8 mouse cellular contexts compared by ENCODE assay signal in the genomic region with DNA sequence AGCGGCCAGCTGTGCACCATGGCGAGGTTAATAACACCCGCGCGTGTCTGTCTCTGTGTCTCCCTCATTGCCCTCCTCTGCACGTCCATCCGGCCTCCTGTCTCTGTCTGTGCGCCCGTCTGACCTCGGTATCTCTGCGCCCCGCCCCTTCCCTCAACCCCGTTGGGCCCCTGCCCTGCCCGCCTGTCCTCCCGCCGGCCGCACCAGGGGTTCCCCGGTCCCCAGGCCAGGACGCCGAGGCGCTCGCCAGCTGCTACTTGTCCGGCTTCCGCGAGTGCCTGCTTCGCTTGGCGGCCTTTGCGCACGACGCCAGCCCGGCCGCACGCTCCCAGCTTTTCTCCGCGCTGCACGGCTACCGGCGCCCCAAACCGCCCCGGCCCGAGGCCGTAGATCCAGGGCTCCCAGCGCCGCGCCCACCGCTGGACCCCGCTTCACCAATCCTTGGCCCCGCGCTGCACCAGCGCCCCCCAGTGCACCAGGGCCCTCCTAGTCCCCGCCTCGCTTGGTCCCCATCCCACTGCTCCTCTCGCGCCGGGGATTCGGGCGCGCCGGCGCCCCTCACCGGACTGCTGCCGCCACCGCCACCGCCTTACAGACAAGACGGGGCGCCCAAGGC. TPM values are rescaled to one million over a fixed set of nuclear protein-coding genes. Genes with fewer than 3 reads are reported as not detected.
DNase-seq lines count a peak whose midpoint lies in the region; ATAC-seq lines count a peak whose summit lies in the region.

A gene (minus strand): TSS at position 254 of the 616 bp plus-strand sequence.

- H3K27me3 ChIP-seq in hindbrain, embryonic 13.5 days = peaks cover 32% of the 10 kb centered on the region

- peak within 1 kb of the TSS; percentile 66 for H3K27ac ChIP-seq in hindbrain, embryonic 13.5 days

- no peaks in the 10 kb centered on the region for H3K36me3 ChIP-seq in hindbrain, embryonic 13.5 days

- H3K4me1 ChIP-seq in hindbrain, embryonic 13.5 days (replicated peaks) = peaks cover 58% of the 10 kb centered on the region

- peak within 1 kb of the TSS; percentile 97 for H3K4me2 ChIP-seq in hindbrain, embryonic 13.5 days

- peak; percentile 85 for DNase-seq in MN1 (ENCODE audit: low spot score)
- peak; percentile 85 for DNase-seq in cerebellum, adult 9-10 months
- DNase-seq in frontal cortex, postnatal 14 days (ENCODE audit: low spot score in 2 of 2) = peak; percentile 80 to 85
- peak; percentile 89 to 90 for DNase-seq in layer of hippocampus, postnatal 36 days
- peak; percentile 94 to 95 for DNase-seq in lung, postnatal 4 days
- peak; percentile 90 for DNase-seq in right cerebral cortex, adult 18-20 months
- peak; percentile 60 for DNase-seq in urinary bladder, postnatal 10 days (ENCODE audit: low spot score)

- peak within 1 kb of the TSS; percentile 76 for H3K4me3 ChIP-seq in hindbrain, embryonic 13.5 days

- peak; percentile 77 for ATAC-seq in hindbrain, embryonic 13.5 days (ENCODE audit: low FRiP score)

- peak within 1 kb of the TSS; percentile 80 for H3K9ac ChIP-seq in hindbrain, embryonic 13.5 days

- no peaks in the 10 kb centered on the region for H3K9me3 ChIP-seq in hindbrain, embryonic 13.5 days

- WGBS in hindbrain, embryonic 13.5 days = 1% methylated on average over 64 of the region's 66 CpGs

RNA-seq across cellular contexts. Expression of the gene that starts here (rescaled TPM):
- polyA plus RNA-seq in hindbrain, embryonic 13.5 days (2015; fragmentation: Nextera tagmentation; extraction: Ambion mirVana) = 0.13 and 0.25 TPM in 2 replicates
- total RNA-seq in layer of hippocampus, postnatal 36 days (2021) = 1 to 10 TPM in 1 of 2 experiments, under 1 TPM in 1; 0.96 to 1.2 TPM

Comparison
In these comparisons a context has a peak if more than half of its experiments do, and no peak if none do; other contexts are left out.
1. Peak in every context shown above with its lines: DNase-seq, ATAC-seq, H3K4me3 ChIP-seq and H3K27ac ChIP-seq.
2. Peak in ATAC-seq, H3K4me3 ChIP-seq, H3K27ac ChIP-seq, H3K9ac ChIP-seq and H3K4me2 ChIP-seq in hindbrain, embryonic 13.5 days; RNA of the gene not detected or under 1 TPM.